Mouse (Mus musculus): ENCODE measurements at regions not wholly inside any gene's neighbourhood (a gene's known extent, or its start where the extent isn't known, plus 50 kb on each side); places are given as distances from the start of the nearest gene placed in this dataset.

DNA sequence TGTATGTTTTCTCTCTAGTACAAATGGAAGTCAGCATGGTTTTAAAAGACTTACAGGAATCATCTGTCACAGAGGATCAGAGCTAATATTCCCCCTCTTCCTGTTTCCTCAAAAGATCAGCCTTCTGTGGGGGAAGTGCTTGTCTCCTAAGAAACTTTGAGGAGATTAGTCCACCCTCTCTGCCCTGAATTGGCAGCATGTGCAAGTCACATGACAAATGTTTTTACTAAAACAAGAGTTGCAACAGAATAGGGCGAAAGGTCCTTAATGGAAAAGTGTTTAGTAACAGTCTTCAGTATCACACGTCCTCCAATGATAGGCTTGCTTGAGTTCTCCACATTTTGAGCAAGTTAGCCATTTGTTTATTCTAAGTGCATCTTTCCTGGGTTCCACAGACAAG is 162.8 kb downstream of the Fzd1 start:
- TF ChIP-seq POLR2A (IDR thresholded peaks at IDR 0.05; ENCODE audit: low read depth, low read length) (no peak), CTCF (conservative IDR thresholded peaks at IDR 0.05; ENCODE audit: insufficient read depth, insufficient read length, low read depth, low read length) (no peak)

Measured in kidney, adult 2 months (tissue).